Mouse (Mus musculus): ENCODE data around the gene Suds3.

- no peak for TF ChIP-seq CTCF (IDR thresholded peaks at IDR 0.05; ENCODE audit: low read depth, low read length)
- no peak for TF ChIP-seq POLR2A (IDR thresholded peaks at IDR 0.05; ENCODE audit: extremely low read depth, insufficient read depth, low read length)
Measured at GRCm38 (mm10) chr5:117140374-117140773, 24.5 kb upstream of the Suds3 start.
